Mouse (Mus musculus): ENCODE measurements around the gene Cntnap5c. TPM values are rescaled to one million over a fixed set of nuclear protein-coding genes. Genes with fewer than 3 reads are reported as not detected.

Gene Cntnap5c
- polyA plus RNA-seq, 1 experiment: not detected

GRCm38 (mm10) chr17:58002845-58003244, 233.5 kb downstream of the Cntnap5c start:
- H3K27ac ChIP-seq (ENCODE audit: insufficient read depth, low read length): no peak overlapping the region
- TF ChIP-seq POLR2A (IDR thresholded peaks at IDR 0.05; ENCODE audit: low read depth, low read length): no peak
- TF ChIP-seq CTCF (IDR thresholded peaks at IDR 0.05; ENCODE audit: borderline replicate concordance, insufficient read depth, low read length): no peak

GRCm38 (mm10) chr17:58003322-58003721, 234.0 kb downstream of the Cntnap5c start:
- no peak overlapping the region for H3K27ac ChIP-seq (ENCODE audit: insufficient read depth, low read length)
- TF ChIP-seq POLR2A (IDR thresholded peaks at IDR 0.05; ENCODE audit: low read depth, low read length) (no peak), CTCF (IDR thresholded peaks at IDR 0.05; ENCODE audit: borderline replicate concordance, insufficient read depth, low read length) (no peak)
- no peak overlapping the region for H3K4me3 ChIP-seq (ENCODE audit: insufficient read depth, low read length)
- no peaks in the 10 kb centered on the region for H3K4me1 ChIP-seq (ENCODE audit: control insufficient read depth, insufficient read depth, low read length)

More at GRCm38 (mm10) chr17:58002845-58003244, 233.5 kb downstream of the Cntnap5c start:
- Histone ChIP-seq H3K4me3 (ENCODE audit: insufficient read depth, low read length) (no peak overlapping the region), H3K4me1 (ENCODE audit: control insufficient read depth, insufficient read depth, low read length) (no peaks in the 10 kb centered on the region)

- H3K4me1 ChIP-seq (ENCODE audit: control insufficient read depth, insufficient read depth, low read length): no peaks in the 10 kb centered on the region
- no peak for TF ChIP-seq POLR2A (IDR thresholded peaks at IDR 0.05; ENCODE audit: low read depth, low read length)
- TF ChIP-seq CTCF (IDR thresholded peaks at IDR 0.05; ENCODE audit: borderline replicate concordance, insufficient read depth, low read length): no peak
- H3K27ac ChIP-seq (ENCODE audit: insufficient read depth, low read length): no peak overlapping the region
- H3K4me3 ChIP-seq (ENCODE audit: insufficient read depth, low read length): no peak overlapping the region
Observed at GRCm38 (mm10) chr17:58004491-58004890, 235.1 kb downstream of the Cntnap5c start.

- TF ChIP-seq POLR2A (IDR thresholded peaks at IDR 0.05; ENCODE audit: low read depth, low read length): no peak
- TF ChIP-seq CTCF (IDR thresholded peaks at IDR 0.05; ENCODE audit: borderline replicate concordance, insufficient read depth, low read length): no peak
- Histone ChIP-seq H3K27ac (ENCODE audit: insufficient read depth, low read length) (no peak overlapping the region), H3K4me1 (ENCODE audit: control insufficient read depth, insufficient read depth, low read length) (no peaks in the 10 kb centered on the region), H3K4me3 (ENCODE audit: insufficient read depth, low read length) (no peak overlapping the region)
Observed at GRCm38 (mm10) chr17:58041178-58041577, 271.8 kb downstream of the Cntnap5c start.

- Histone ChIP-seq H3K4me3 (ENCODE audit: insufficient read depth, low read length) (no peak overlapping the region), H3K4me1 (ENCODE audit: control insufficient read depth, insufficient read depth, low read length) (no peaks in the 10 kb centered on the region), H3K27ac (ENCODE audit: insufficient read depth, low read length) (no peak overlapping the region)
- TF ChIP-seq POLR2A (IDR thresholded peaks at IDR 0.05; ENCODE audit: low read depth, low read length) (no peak), CTCF (IDR thresholded peaks at IDR 0.05; ENCODE audit: borderline replicate concordance, insufficient read depth, low read length) (no peak)
Observed at GRCm38 (mm10) chr17:58045149-58045548, 275.8 kb downstream of the Cntnap5c start.

GRCm38 (mm10) chr17:58069912-58070311, 300.5 kb downstream of the Cntnap5c start:
- Histone ChIP-seq H3K4me3 (ENCODE audit: insufficient read depth, low read length) (no peak overlapping the region), H3K27ac (ENCODE audit: insufficient read depth, low read length) (no peak overlapping the region), H3K4me1 (ENCODE audit: control insufficient read depth, insufficient read depth, low read length) (no peaks in the 10 kb centered on the region)
- no peak for TF ChIP-seq POLR2A (IDR thresholded peaks at IDR 0.05; ENCODE audit: low read depth, low read length)
- no peak for TF ChIP-seq CTCF (IDR thresholded peaks at IDR 0.05; ENCODE audit: borderline replicate concordance, insufficient read depth, low read length)

GRCm38 (mm10) chr17:58082676-58083075, 313.3 kb downstream of the Cntnap5c start:
- TF ChIP-seq CTCF (IDR thresholded peaks at IDR 0.05; ENCODE audit: borderline replicate concordance, insufficient read depth, low read length) (no peak), POLR2A (IDR thresholded peaks at IDR 0.05; ENCODE audit: low read depth, low read length) (no peak)
- H3K4me3 ChIP-seq (ENCODE audit: insufficient read depth, low read length): no peak overlapping the region
- H3K27ac ChIP-seq (ENCODE audit: insufficient read depth, low read length): no peak overlapping the region
- H3K4me1 ChIP-seq (ENCODE audit: control insufficient read depth, insufficient read depth, low read length): no peaks in the 10 kb centered on the region

- no peaks in the 10 kb centered on the region for H3K4me1 ChIP-seq (ENCODE audit: control insufficient read depth, insufficient read depth, low read length)
- no peak overlapping the region for H3K27ac ChIP-seq (ENCODE audit: insufficient read depth, low read length)
- H3K4me3 ChIP-seq (ENCODE audit: insufficient read depth, low read length): no peak overlapping the region
- TF ChIP-seq POLR2A (IDR thresholded peaks at IDR 0.05; ENCODE audit: low read depth, low read length) (no peak), CTCF (IDR thresholded peaks at IDR 0.05; ENCODE audit: borderline replicate concordance, insufficient read depth, low read length) (no peak)
Observed at GRCm38 (mm10) chr17:58104505-58104904, 335.1 kb downstream of the Cntnap5c start.

GRCm38 (mm10) chr17:58107901-58108300, 338.5 kb downstream of the Cntnap5c start:
- Histone ChIP-seq H3K27ac (ENCODE audit: insufficient read depth, low read length) (no peak overlapping the region), H3K4me3 (ENCODE audit: insufficient read depth, low read length) (no peak overlapping the region), H3K4me1 (ENCODE audit: control insufficient read depth, insufficient read depth, low read length) (no peaks in the 10 kb centered on the region)
- TF ChIP-seq POLR2A (IDR thresholded peaks at IDR 0.05; ENCODE audit: low read depth, low read length): no peak
- no peak for TF ChIP-seq CTCF (IDR thresholded peaks at IDR 0.05; ENCODE audit: borderline replicate concordance, insufficient read depth, low read length)

- Histone ChIP-seq H3K4me3 (ENCODE audit: insufficient read depth, low read length) (no peak overlapping the region), H3K27ac (ENCODE audit: insufficient read depth, low read length) (no peak overlapping the region), H3K4me1 (ENCODE audit: control insufficient read depth, insufficient read depth, low read length) (no peaks in the 10 kb centered on the region)
- no peak for TF ChIP-seq POLR2A (IDR thresholded peaks at IDR 0.05; ENCODE audit: low read depth, low read length)
Observed at GRCm38 (mm10) chr17:58108335-58108734, 339.0 kb downstream of the Cntnap5c start.

GRCm38 (mm10) chr17:58187171-58187570, 417.8 kb downstream of the Cntnap5c start:
- H3K27ac ChIP-seq (ENCODE audit: insufficient read depth, low read length): no peak overlapping the region
- H3K4me1 ChIP-seq (ENCODE audit: control insufficient read depth, insufficient read depth, low read length): no peaks in the 10 kb centered on the region
- H3K4me3 ChIP-seq (ENCODE audit: insufficient read depth, low read length): no peak overlapping the region
- no peak for TF ChIP-seq CTCF (IDR thresholded peaks at IDR 0.05; ENCODE audit: borderline replicate concordance, insufficient read depth, low read length)
- TF ChIP-seq POLR2A (IDR thresholded peaks at IDR 0.05; ENCODE audit: low read depth, low read length): no peak

Data from embryonic fibroblast, embryonic 13.5 days (primary cell).